Mouse (Mus musculus) embryonic facial prominence, embryonic 15.5 days (tissue): ENCODE measurements around the gene Lrrc49. TPM values are rescaled to one million over a fixed set of nuclear protein-coding genes. Genes with fewer than 3 reads are reported as not detected.

Experiments
- ATAC-seq: fragments of 200-750 bp; cut with Nextera tagmentation; 2 replicates; pipeline ENCODE4 v1.8.0; 2017; ENCODE audit warnings: low read depth, moderate TSS enrichment; ENCODE audit not compliant: insufficient number of reproducible peaks, low FRiP score, low TSS enrichment
- H3K27ac ChIP-seq: fragments of 300-500 bp; sonication (generic); replicated peaks from 2 replicates; pipeline ENCODE4 v1.5.1; 2015; ENCODE audit warnings: mild to moderate bottlenecking, inconsistent platforms
- H3K27me3 ChIP-seq: fragments of 300-500 bp; sonication (generic); 2 replicates; pipeline ENCODE4 v1.6.1; 2015; ENCODE audit warnings: inconsistent platforms
- H3K36me3 ChIP-seq: fragments of 300-500 bp; sonication (generic); 2 replicates; pipeline ENCODE4 v1.6.1; 2015; ENCODE audit warnings: mild to moderate bottlenecking, inconsistent platforms
- H3K4me1 ChIP-seq: fragments of 300-500 bp; sonication (generic); 2 replicates; pipeline ENCODE4 v1.6.1; 2015; ENCODE audit warnings: inconsistent platforms
- H3K4me2 ChIP-seq: fragments of 300-500 bp; sonication (generic); replicated peaks from 2 replicates; pipeline ENCODE4 v1.6.1; 2015; ENCODE audit warnings: mild to moderate bottlenecking, inconsistent platforms
- H3K4me3 ChIP-seq: fragments of 300-500 bp; sonication (generic); replicated peaks from 2 replicates; pipeline ENCODE4 v1.5.1; 2015; ENCODE audit warnings: mild to moderate bottlenecking, inconsistent platforms
- H3K9ac ChIP-seq: fragments of 300-500 bp; sonication (generic); 2 replicates; pipeline ENCODE4 v1.6.1; 2015; ENCODE audit warnings: inconsistent platforms
- H3K9me3 ChIP-seq: fragments of 300-500 bp; sonication (generic); replicated peaks from 2 replicates; pipeline ENCODE4 v1.6.1; 2016; ENCODE audit warnings: inconsistent platforms
- WGBS: fragments of 180-500 bp; shearing (Covaris S2); methylation state at CpG from one replicate; pipeline ENCODE4 v1.1.7; 2015; 5-methylcytosine and 5-hydroxymethylcytosine counted together
- polyA plus RNA-seq: library from polyadenylated mRNA; unstranded; fragments of >200 nt; fragmentation: Nextera tagmentation; extraction: Ambion mirVana; gene quantifications from 2 replicates; pipeline ENCODE4 v1.2.1, GENCODE M21; 2015

The Lrrc49 gene
- polyA plus RNA-seq, 1 experiment from 2014 or later, result 17.9 TPM

GRCm38 (mm10) chr9:60676429-60676828, 11.5 kb downstream of the Lrrc49 start:
- peaks cover 29% of the 10 kb centered on the region; the same call in 1 of the 2 replicates for H3K36me3 ChIP-seq

GRCm38 (mm10) chr9:60674780-60675179, 13.2 kb downstream of the Lrrc49 start:
- peaks cover 22% of the 10 kb centered on the region; the same call in 1 of the 2 replicates for H3K36me3 ChIP-seq
- H3K4me1 ChIP-seq, result no peaks in the 10 kb centered on the region
- H3K27me3 ChIP-seq, result no peaks in the 10 kb centered on the region
- ATAC-seq, result no peak
- H3K4me2 ChIP-seq, result no peak overlapping the region
- H3K9me3 ChIP-seq, result no peaks in the 10 kb centered on the region
- no peak overlapping the region for H3K27ac ChIP-seq
- H3K4me3 ChIP-seq, result no peak overlapping the region
- no peak overlapping the region for H3K9ac ChIP-seq

More at GRCm38 (mm10) chr9:60676429-60676828, 11.5 kb downstream of the Lrrc49 start:
- H3K9ac ChIP-seq, result no peak overlapping the region
- H3K4me1 ChIP-seq, result no peaks in the 10 kb centered on the region
- no peak overlapping the region for H3K4me2 ChIP-seq
- no peaks in the 10 kb centered on the region for H3K9me3 ChIP-seq
- ATAC-seq, result no peak
- H3K4me3 ChIP-seq, result no peak overlapping the region
- no peak overlapping the region for H3K27ac ChIP-seq
- H3K27me3 ChIP-seq, result no peaks in the 10 kb centered on the region
- 93% methylated on average over 4 of the region's 4 CpGs for WGBS

GRCm38 (mm10) chr9:60672568-60672967, 15.4 kb downstream of the Lrrc49 start:
- H3K27me3 ChIP-seq, result no peaks in the 10 kb centered on the region
- no peaks in the 10 kb centered on the region for H3K4me1 ChIP-seq
- WGBS, result 85% methylated on average over 6 of the region's 6 CpGs
- no peak overlapping the region for H3K4me2 ChIP-seq
- no peak overlapping the region for H3K27ac ChIP-seq
- no peak overlapping the region for H3K4me3 ChIP-seq
- no peak overlapping the region for H3K9ac ChIP-seq
- no peak for ATAC-seq
- peaks cover 22% of the 10 kb centered on the region for H3K36me3 ChIP-seq
- no peaks in the 10 kb centered on the region for H3K9me3 ChIP-seq

- no peaks in the 10 kb centered on the region for H3K9me3 ChIP-seq
- no peak overlapping the region for H3K4me2 ChIP-seq
- H3K4me3 ChIP-seq, result no peak overlapping the region
- 88% methylated on average over 6 of the region's 6 CpGs for WGBS
- H3K27ac ChIP-seq, result no peak overlapping the region
- no peaks in the 10 kb centered on the region for H3K27me3 ChIP-seq
- no peak for ATAC-seq
- no peak overlapping the region for H3K9ac ChIP-seq
- peaks cover 13% of the 10 kb centered on the region for H3K36me3 ChIP-seq
- H3K4me1 ChIP-seq, result no peaks in the 10 kb centered on the region
Measured at GRCm38 (mm10) chr9:60668886-60669285, 19.1 kb downstream of the Lrrc49 start.

- no peaks in the 10 kb centered on the region for H3K9me3 ChIP-seq
- H3K36me3 ChIP-seq, result peaks cover 13% of the 10 kb centered on the region
- H3K9ac ChIP-seq, result no peak overlapping the region
- H3K4me2 ChIP-seq, result no peak overlapping the region
- no peaks in the 10 kb centered on the region for H3K4me1 ChIP-seq
- H3K4me3 ChIP-seq, result no peak overlapping the region
- H3K27me3 ChIP-seq, result no peaks in the 10 kb centered on the region
- H3K27ac ChIP-seq, result no peak overlapping the region
- no peak for ATAC-seq
- WGBS, result 90% methylated on average over 3 of the region's 3 CpGs
Measured at GRCm38 (mm10) chr9:60665535-60665934, 22.4 kb downstream of the Lrrc49 start.

GRCm38 (mm10) chr9:60664866-60665265, 23.1 kb downstream of the Lrrc49 start:
- H3K27me3 ChIP-seq, result no peaks in the 10 kb centered on the region
- 82% methylated on average over 5 of the region's 5 CpGs for WGBS
- H3K9me3 ChIP-seq, result no peaks in the 10 kb centered on the region
- H3K4me2 ChIP-seq, result no peak overlapping the region
- H3K27ac ChIP-seq, result no peak overlapping the region
- H3K9ac ChIP-seq, result no peak overlapping the region
- H3K4me1 ChIP-seq, result no peaks in the 10 kb centered on the region
- H3K36me3 ChIP-seq, result peaks cover 13% of the 10 kb centered on the region
- H3K4me3 ChIP-seq, result no peak overlapping the region
- ATAC-seq, result no peak

GRCm38 (mm10) chr9:60664385-60664784, 23.6 kb downstream of the Lrrc49 start:
- Histone ChIP-seq H3K4me2 (no peak overlapping the region), H3K36me3 (peaks cover 13% of the 10 kb centered on the region), H3K9ac (no peak overlapping the region), H3K27me3 (no peaks in the 10 kb centered on the region), H3K27ac (no peak overlapping the region), H3K9me3 (no peaks in the 10 kb centered on the region), H3K4me1 (no peaks in the 10 kb centered on the region), H3K4me3 (no peak overlapping the region)
- WGBS, result 98% methylated on average over 12 of the region's 12 CpGs
- ATAC-seq, result no peak

GRCm38 (mm10) chr9:60662936-60663335, 25.0 kb downstream of the Lrrc49 start:
- H3K36me3 ChIP-seq, result peaks cover 6% of the 10 kb centered on the region; the same call in 1 of the 2 replicates
- H3K27ac ChIP-seq, result no peak overlapping the region
- H3K27me3 ChIP-seq, result no peaks in the 10 kb centered on the region
- no peak overlapping the region for H3K9ac ChIP-seq
- 77% methylated on average over 2 of the region's 2 CpGs for WGBS
- no peaks in the 10 kb centered on the region for H3K9me3 ChIP-seq
- ATAC-seq, result no peak
- H3K4me1 ChIP-seq, result no peaks in the 10 kb centered on the region
- H3K4me2 ChIP-seq, result no peak overlapping the region
- no peak overlapping the region for H3K4me3 ChIP-seq

GRCm38 (mm10) chr9:60653582-60653981, 34.4 kb downstream of the Lrrc49 start:
- ATAC-seq, result no peak
- Histone ChIP-seq H3K4me3 (no peak overlapping the region), H3K4me1 (no peaks in the 10 kb centered on the region; the same call in 1 of the 2 replicates), H3K27ac (no peak overlapping the region), H3K4me2 (no peak overlapping the region), H3K9ac (no peak overlapping the region), H3K36me3 (no peaks in the 10 kb centered on the region), H3K27me3 (no peaks in the 10 kb centered on the region), H3K9me3 (no peaks in the 10 kb centered on the region)

- ATAC-seq, result no peak
- WGBS, result 88% methylated on average over 1 of the region's 1 CpGs
- no peak overlapping the region for H3K4me2 ChIP-seq
- H3K36me3 ChIP-seq, result no peaks in the 10 kb centered on the region
- H3K9me3 ChIP-seq, result no peaks in the 10 kb centered on the region
- no peak overlapping the region for H3K4me3 ChIP-seq
- H3K4me1 ChIP-seq, result no peaks in the 10 kb centered on the region; the same call in 1 of the 2 replicates
- H3K27ac ChIP-seq, result no peak overlapping the region
- no peak overlapping the region for H3K9ac ChIP-seq
- no peaks in the 10 kb centered on the region for H3K27me3 ChIP-seq
Measured at GRCm38 (mm10) chr9:60653137-60653536, 34.8 kb downstream of the Lrrc49 start.

GRCm38 (mm10) chr9:60650277-60650676, 37.7 kb downstream of the Lrrc49 start:
- no peaks in the 10 kb centered on the region for H3K9me3 ChIP-seq
- H3K4me2 ChIP-seq, result no peak overlapping the region
- no peaks in the 10 kb centered on the region; the same call in 1 of the 2 replicates for H3K4me1 ChIP-seq
- H3K9ac ChIP-seq, result no peak overlapping the region
- no peak for ATAC-seq
- no peaks in the 10 kb centered on the region for H3K36me3 ChIP-seq
- no peak overlapping the region for H3K27ac ChIP-seq
- no peak overlapping the region for H3K4me3 ChIP-seq
- 82% methylated on average over 6 of the region's 6 CpGs for WGBS
- H3K27me3 ChIP-seq, result no peaks in the 10 kb centered on the region
